Mouse (Mus musculus): ENCODE data around the gene Rcc1l.

DNA sequence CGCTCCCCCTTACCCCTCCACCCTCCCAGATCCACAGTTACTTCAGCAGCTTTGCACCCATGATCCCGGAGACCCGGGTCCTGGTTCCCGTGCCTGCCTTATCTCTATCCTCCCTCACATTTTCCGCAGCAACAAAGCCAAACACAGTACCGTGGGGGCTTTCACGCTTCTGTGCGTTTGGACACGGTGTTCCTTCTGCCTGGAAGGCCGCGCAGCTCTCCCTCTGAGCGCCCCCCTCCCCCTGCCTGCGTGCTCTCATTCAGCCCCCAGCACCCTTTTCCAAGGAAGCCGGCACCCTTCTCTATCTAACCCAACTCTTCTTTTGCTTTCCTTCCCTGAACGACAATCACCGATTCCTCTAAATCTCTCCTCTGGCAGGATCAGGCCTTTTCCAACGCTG, 77.6 kb downstream of the Rcc1l start:
- TF ChIP-seq POLR2A (IDR thresholded peaks at IDR 0.05; ENCODE audit: low read depth, low read length), result no peak
- TF ChIP-seq CTCF (IDR thresholded peaks at IDR 0.05; ENCODE audit: extremely low read depth, insufficient read depth, insufficient read length, insufficient replicate concordance), result no peak
